Mouse (Mus musculus) intestine, embryonic 14.5 days (tissue): Measurements from ENCODE around the gene Ahcyl2. TPM values are rescaled to one million over a fixed set of nuclear protein-coding genes. Genes with fewer than 3 reads are reported as not detected.
"Not testable (repeated sequence)": the region's sequence is repeated elsewhere in the genome, so short reads cannot be mapped to it uniquely, and the experiment has no call there.

Experiments used
- ATAC-seq: fragments of 200-750 bp; cut with Nextera tagmentation; replicated peaks from 2 replicates; pipeline ENCODE4 v1.8.0; 2017; ENCODE audit warnings: low read depth, moderate number of reproducible peaks, moderate TSS enrichment, moderate library complexity; ENCODE audit not compliant: low FRiP score, low TSS enrichment
- DNase-seq: peaks from one replicate; pipeline ENCODE4 v3.0.0-alpha.2; 2018; ENCODE audit warnings: low spot score
- H3K27ac ChIP-seq: fragments of 300-500 bp; sonication (generic); 2 replicates; pipeline ENCODE4 v1.5.1; 2014; ENCODE audit warnings: low read depth, mild to moderate bottlenecking, control low read depth
- H3K27me3 ChIP-seq: fragments of 300-500 bp; sonication (generic); replicated peaks from 2 replicates; pipeline ENCODE4 v1.6.1; 2014; ENCODE audit warnings: low read length, control low read depth; ENCODE audit not compliant: control insufficient read depth, insufficient read depth
- H3K36me3 ChIP-seq: fragments of 300-500 bp; sonication (generic); 2 replicates; pipeline ENCODE4 v1.6.1; 2014; ENCODE audit warnings: low read length, control low read depth; ENCODE audit not compliant: control insufficient read depth, insufficient read depth
- H3K4me1 ChIP-seq: fragments of 300-500 bp; sonication (generic); replicated peaks from 2 replicates; pipeline ENCODE4 v1.6.1; 2014; ENCODE audit warnings: low read length, control low read depth, mixed read lengths; ENCODE audit not compliant: control insufficient read depth, insufficient read depth
- H3K4me2 ChIP-seq: fragments of 300-500 bp; sonication (generic); 2 replicates; pipeline ENCODE4 v1.6.1; 2014; ENCODE audit warnings: low read length
- H3K4me3 ChIP-seq: fragments of 300-500 bp; sonication (generic); 2 replicates; pipeline ENCODE4 v1.5.1; 2014; ENCODE audit warnings: low read depth, low read length, control low read depth, mixed read lengths
- H3K9ac ChIP-seq: fragments of 300-500 bp; sonication (generic); 2 replicates; pipeline ENCODE4 v1.6.1; 2014; ENCODE audit warnings: mild to moderate bottlenecking, low read length
- H3K9me3 ChIP-seq: fragments of 300-500 bp; sonication (generic); 2 replicates; pipeline ENCODE4 v1.6.1; 2016; ENCODE audit warnings: low read length, control low read depth; ENCODE audit not compliant: control insufficient read depth
- WGBS: fragments of 180-500 bp; shearing (Covaris S2); extraction: QIAGEN DNeasy Blood & Tissue Kit; methylation state at CpG from one replicate; pipeline ENCODE4 v1.1.7; 2014; 5-methylcytosine and 5-hydroxymethylcytosine counted together
- polyA plus RNA-seq: library from polyadenylated mRNA; unstranded; fragments of >200 nt; fragmentation: Nextera tagmentation; extraction: Ambion mirVana; gene quantifications from 2 replicates; pipeline ENCODE4 v1.2.1, GENCODE M21; 2014

Ahcyl2 gene
- polyA plus RNA-seq, 1 experiment from 2014 or later = 43.8 TPM

- Histone ChIP-seq H3K9me3 (no peaks in the 10 kb centered on the region), H3K4me1 (no peaks in the 10 kb centered on the region), H3K4me3 (no peak overlapping the region), H3K27me3 (no peaks in the 10 kb centered on the region), H3K36me3 (no peaks in the 10 kb centered on the region), H3K4me2 (no peak overlapping the region), H3K27ac (no peak overlapping the region), H3K9ac (no peak overlapping the region)
- DNase-seq = no peak
- 82% methylated on average over 3 of the region's 3 CpGs for WGBS
- no peak for ATAC-seq
These were observed 47.2 kb downstream of the Ahcyl2 start for GRCm38 (mm10) chr6:29815060-29815459.

DNA sequence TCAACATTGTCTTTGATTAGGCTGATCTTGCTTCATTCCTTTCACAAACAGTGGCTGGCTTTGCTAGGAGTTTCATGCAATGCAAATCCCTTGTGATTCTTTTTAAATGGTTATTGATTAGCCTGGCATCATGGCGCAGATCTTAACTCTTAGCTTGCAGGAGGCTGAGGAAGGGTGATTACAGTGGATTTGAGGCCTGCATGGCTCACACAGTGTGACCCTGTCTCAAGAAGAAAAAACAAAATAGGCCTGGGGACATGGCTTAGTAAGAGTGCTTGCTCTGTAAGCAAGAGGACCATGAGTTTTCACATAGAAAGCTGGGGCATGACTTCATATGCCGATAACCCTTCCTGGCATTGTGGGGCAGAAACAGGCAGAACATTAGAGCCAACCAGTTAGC lies 47.8 kb downstream of the Ahcyl2 start:
- 87% methylated on average over 2 of the region's 2 CpGs for WGBS

GRCm38 (mm10) chr6:29816371-29816770 lies 48.6 kb downstream of the Ahcyl2 start:
- not testable (repeated sequence) for H3K4me2 ChIP-seq, H3K9ac ChIP-seq, H3K4me3 ChIP-seq, ATAC-seq, H3K27me3 ChIP-seq, H3K9me3 ChIP-seq, DNase-seq, H3K36me3 ChIP-seq, H3K27ac ChIP-seq, H3K4me1 ChIP-seq
- WGBS = 87% methylated on average over 12 of the region's 12 CpGs

More for the DNA sequence above, 47.8 kb downstream of the Ahcyl2 start:
- no peaks in the 10 kb centered on the region for H3K9me3 ChIP-seq
- ATAC-seq (no peak), DNase-seq (no peak)
- H3K9ac ChIP-seq = no peak overlapping the region
- H3K4me1 ChIP-seq = no peaks in the 10 kb centered on the region
- H3K27me3 ChIP-seq = no peaks in the 10 kb centered on the region
- H3K36me3 ChIP-seq = no peaks in the 10 kb centered on the region
- H3K4me2 ChIP-seq = no peak overlapping the region
- no peak overlapping the region for H3K4me3 ChIP-seq
- H3K27ac ChIP-seq = no peak overlapping the region

DNA sequence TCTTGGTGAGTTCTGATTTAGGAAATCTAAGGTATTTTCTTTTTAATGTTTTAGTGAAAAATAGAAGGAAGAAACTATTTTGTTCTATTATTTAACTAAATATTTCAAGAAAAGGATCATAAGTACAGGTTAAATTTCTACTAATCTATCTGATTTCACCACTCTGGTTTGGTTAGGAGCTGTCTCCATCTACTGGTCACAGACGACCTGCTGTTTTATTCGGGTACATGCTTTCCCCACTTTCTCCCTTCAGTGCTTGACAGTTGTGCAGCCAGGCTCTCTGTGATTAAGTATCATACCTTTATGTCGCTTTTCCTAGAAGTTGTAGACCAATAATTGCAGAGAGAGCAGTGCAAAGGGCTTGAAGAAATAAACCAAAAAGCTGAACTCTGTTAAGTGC lies 51.5 kb downstream of the Ahcyl2 start:
- no peaks in the 10 kb centered on the region for H3K9me3 ChIP-seq
- H3K27me3 ChIP-seq = no peaks in the 10 kb centered on the region
- H3K27ac ChIP-seq = no peak overlapping the region
- H3K4me2 ChIP-seq = no peak overlapping the region
- DNase-seq = no peak
- H3K4me1 ChIP-seq = no peaks in the 10 kb centered on the region
- H3K4me3 ChIP-seq = no peak overlapping the region
- H3K36me3 ChIP-seq = no peaks in the 10 kb centered on the region
- 27% methylated on average over 3 of the region's 3 CpGs for WGBS
- ATAC-seq = no peak
- no peak overlapping the region for H3K9ac ChIP-seq

- 73% methylated on average over 4 of the region's 4 CpGs for WGBS
- H3K4me3 ChIP-seq = no peak overlapping the region
These were observed 52.5 kb downstream of the Ahcyl2 start for GRCm38 (mm10) chr6:29820314-29820713.

DNA sequence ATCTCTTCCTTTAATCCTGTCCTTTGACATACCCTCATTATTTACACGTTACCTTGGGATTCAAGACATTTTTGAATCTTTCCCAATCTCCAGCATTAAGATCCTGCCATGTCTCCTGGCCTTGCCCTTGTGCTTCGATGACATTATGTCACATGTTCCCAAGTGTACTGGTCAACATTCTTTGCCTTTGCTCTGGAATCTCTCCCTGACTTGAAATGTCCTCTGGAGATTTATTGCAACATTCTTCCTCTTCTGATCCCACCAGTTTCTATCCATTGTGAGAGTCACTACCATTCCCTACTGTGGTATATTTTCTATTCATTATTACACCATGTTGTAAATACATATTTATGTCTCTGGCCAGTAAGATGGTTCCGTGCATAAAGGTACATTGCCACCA lies 53.1 kb downstream of the Ahcyl2 start:
- H3K4me1 ChIP-seq = no peaks in the 10 kb centered on the region
- H3K9me3 ChIP-seq = no peaks in the 10 kb centered on the region
- H3K4me2 ChIP-seq = no peak overlapping the region
- no peaks in the 10 kb centered on the region for H3K27me3 ChIP-seq
- H3K27ac ChIP-seq = no peak overlapping the region
- H3K4me3 ChIP-seq = no peak overlapping the region
- DNase-seq = no peak
- WGBS = 89% methylated on average over 3 of the region's 3 CpGs
- H3K36me3 ChIP-seq = no peaks in the 10 kb centered on the region
- no peak for ATAC-seq
- H3K9ac ChIP-seq = no peak overlapping the region

More at GRCm38 (mm10) chr6:29820314-29820713, 52.5 kb downstream of the Ahcyl2 start:
- ATAC-seq (no peak), DNase-seq (no peak)
- H3K4me1 ChIP-seq = no peaks in the 10 kb centered on the region
- H3K36me3 ChIP-seq = no peaks in the 10 kb centered on the region
- no peak overlapping the region for H3K4me2 ChIP-seq
- H3K27ac ChIP-seq = no peak overlapping the region
- no peak overlapping the region for H3K9ac ChIP-seq
- no peaks in the 10 kb centered on the region for H3K9me3 ChIP-seq
- H3K27me3 ChIP-seq = no peaks in the 10 kb centered on the region

DNA sequence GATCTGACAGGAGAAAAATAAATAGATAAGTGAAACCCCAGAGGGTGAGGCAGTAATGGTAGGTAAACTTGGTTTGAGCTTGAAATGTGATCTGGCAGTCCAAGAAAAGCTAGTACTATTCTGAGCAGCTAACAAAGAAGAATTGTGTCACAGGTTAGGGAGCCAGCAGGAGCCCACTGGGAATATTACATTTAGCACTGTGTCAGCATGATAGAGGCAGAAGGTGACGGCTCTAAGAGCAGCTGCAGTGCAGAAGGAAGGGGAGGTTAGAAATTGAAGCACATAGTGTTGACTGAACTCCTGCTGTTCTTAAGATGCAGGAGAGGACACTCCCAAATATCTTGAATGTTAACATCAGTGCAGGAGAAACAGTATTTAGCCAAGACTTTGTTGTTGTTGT lies 54.0 kb downstream of the Ahcyl2 start:
- no peak for ATAC-seq
- H3K36me3 ChIP-seq = no peaks in the 10 kb centered on the region
- no peak overlapping the region for H3K9ac ChIP-seq
- H3K9me3 ChIP-seq = no peaks in the 10 kb centered on the region
- no peak overlapping the region for H3K27ac ChIP-seq
- WGBS = 76% methylated on average over 1 of the region's 1 CpGs
- H3K4me1 ChIP-seq = no peaks in the 10 kb centered on the region
- H3K4me3 ChIP-seq = no peak overlapping the region
- no peak overlapping the region for H3K4me2 ChIP-seq
- no peak for DNase-seq
- H3K27me3 ChIP-seq = no peaks in the 10 kb centered on the region

DNA sequence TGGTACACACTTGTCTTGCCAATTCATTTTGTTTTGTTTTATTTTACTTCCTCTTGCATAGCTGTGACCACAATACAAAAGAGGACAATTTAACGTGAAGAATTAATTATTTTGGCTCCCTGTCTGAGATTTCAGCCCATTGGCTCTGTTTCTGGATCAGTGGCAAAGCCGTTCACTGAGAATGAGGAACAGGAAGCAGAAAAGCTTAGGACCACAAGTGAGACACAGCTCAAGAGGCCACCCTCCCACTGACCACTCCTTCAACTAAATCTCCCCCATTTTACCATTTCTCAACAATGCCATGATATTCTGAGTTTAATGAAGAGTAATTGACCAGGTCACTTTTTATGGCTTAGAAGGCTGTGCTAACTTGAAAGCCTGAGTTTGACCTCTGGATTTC lies 57.5 kb downstream of the Ahcyl2 start:
- Histone ChIP-seq H3K4me3 (no peak overlapping the region), H3K4me1 (no peaks in the 10 kb centered on the region), H3K4me2 (no peak overlapping the region), H3K9ac (no peak overlapping the region), H3K36me3 (no peaks in the 10 kb centered on the region), H3K27ac (no peak overlapping the region), H3K27me3 (no peaks in the 10 kb centered on the region), H3K9me3 (no peaks in the 10 kb centered on the region)
- DNase-seq (no peak), ATAC-seq (no peak)
- 73% methylated on average over 2 of the region's 2 CpGs for WGBS

DNA sequence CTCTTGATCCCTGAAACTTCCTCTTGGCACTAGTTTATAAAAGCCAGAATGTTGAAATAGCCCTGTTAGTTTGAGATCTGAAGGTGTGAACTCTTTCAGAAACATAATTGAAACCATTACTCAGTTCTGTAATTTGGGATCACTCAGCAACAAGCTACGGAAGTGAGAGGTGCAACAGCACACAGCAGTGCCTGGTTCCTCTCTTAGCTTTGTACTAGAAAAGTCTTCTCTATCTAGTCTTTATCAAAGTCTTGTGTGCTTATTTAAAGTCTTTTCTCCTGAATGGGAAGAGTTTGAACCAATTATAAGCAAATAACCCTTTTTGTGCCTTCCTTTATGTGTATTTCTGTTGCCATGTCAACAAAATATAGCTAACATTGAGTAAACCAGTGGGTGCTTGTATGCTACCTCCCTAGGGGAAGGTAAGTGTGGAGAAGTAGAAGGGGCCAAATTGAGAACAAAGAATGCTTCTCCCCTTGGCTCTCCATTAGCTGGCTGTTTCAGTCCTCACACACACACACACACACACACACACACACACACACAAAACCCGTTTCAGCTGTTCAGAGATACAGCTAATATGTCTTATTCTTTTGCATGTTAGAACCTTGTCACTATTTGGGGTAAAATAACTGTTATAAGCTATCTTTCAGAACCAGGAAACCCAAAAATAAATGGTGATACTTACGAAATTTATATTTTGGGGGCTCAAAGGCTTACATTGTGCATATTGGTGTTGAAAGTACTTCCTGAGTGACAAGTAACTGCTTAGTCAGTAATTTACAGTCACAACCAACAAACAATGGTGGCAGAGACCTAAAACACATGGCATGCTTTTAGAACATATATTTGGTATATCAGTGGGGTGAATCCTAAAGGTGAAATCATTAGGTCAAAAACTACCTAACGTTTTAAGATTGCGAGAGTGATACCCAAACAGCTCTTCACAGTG lies 59.8 kb downstream of the Ahcyl2 start:
- Histone ChIP-seq H3K27ac (no peak overlapping the region), H3K27me3 (no peaks in the 10 kb centered on the region), H3K9me3 (no peaks in the 10 kb centered on the region), H3K4me2 (no peak overlapping the region), H3K9ac (no peak overlapping the region), H3K36me3 (no peaks in the 10 kb centered on the region), H3K4me1 (no peaks in the 10 kb centered on the region), H3K4me3 (no peak overlapping the region)
- 78% methylated on average over 5 of the region's 5 CpGs for WGBS
- ATAC-seq (no peak), DNase-seq (no peak)
